Mouse (Mus musculus): Measurements from ENCODE around the gene Kmt2e. TPM values are rescaled to one million over a fixed set of nuclear protein-coding genes. Genes with fewer than 3 reads are reported as not detected.

Gene Kmt2e
- total and polyA plus RNA-seq, 2 experiments from 2014 or later: 61.7 to 149 TPM

- no peak for DNase-seq
These were observed 77.2 kb downstream of the Kmt2e start for GRCm38 (mm10) chr5:23511456-23511855.

GRCm38 (mm10) chr5:23512556-23512955, 78.3 kb downstream of the Kmt2e start:
- ATAC-seq (no peak), DNase-seq (no peak)
- no peak for TF ChIP-seq CTCF (IDR thresholded peaks at IDR 0.05; ENCODE audit: low read depth)
- H3K4me2 ChIP-seq (ENCODE audit: low read depth): no peak overlapping the region
- no peak overlapping the region for H3K27ac ChIP-seq (ENCODE audit: low read depth, low read length)
- peaks cover 31% of the 10 kb centered on the region for H3K36me3 ChIP-seq (ENCODE audit: insufficient read depth)
- no peak overlapping the region for H3K9ac ChIP-seq
- H3K9me3 ChIP-seq (ENCODE audit: low read length): no peaks in the 10 kb centered on the region
- no peak overlapping the region for H3K4me3 ChIP-seq (ENCODE audit: low read depth, low read length)
- H3K4me1 ChIP-seq (ENCODE audit: insufficient read depth): no peaks in the 10 kb centered on the region
- WGBS: 94% methylated on average over 7 of the region's 7 CpGs
- no peaks in the 10 kb centered on the region for H3K27me3 ChIP-seq (ENCODE audit: insufficient read depth, low read length)

More at GRCm38 (mm10) chr5:23511456-23511855, 77.2 kb downstream of the Kmt2e start:
- TF ChIP-seq CTCF (IDR thresholded peaks at IDR 0.05; ENCODE audit: low read depth): no peak
- H3K9me3 ChIP-seq (ENCODE audit: low read length): no peaks in the 10 kb centered on the region
- H3K4me1 ChIP-seq (ENCODE audit: insufficient read depth): no peaks in the 10 kb centered on the region
- no peak for ATAC-seq
- peaks cover 33% of the 10 kb centered on the region for H3K36me3 ChIP-seq (ENCODE audit: insufficient read depth)
- H3K4me3 ChIP-seq (ENCODE audit: low read depth, low read length): no peak overlapping the region
- no peak overlapping the region for H3K9ac ChIP-seq
- WGBS: 94% methylated on average over 5 of the region's 5 CpGs
- H3K4me2 ChIP-seq (ENCODE audit: low read depth): no peak overlapping the region
- no peaks in the 10 kb centered on the region for H3K27me3 ChIP-seq (ENCODE audit: insufficient read depth, low read length)
- H3K27ac ChIP-seq (ENCODE audit: low read depth, low read length): no peak overlapping the region

GRCm38 (mm10) chr5:23513468-23513867, 79.2 kb downstream of the Kmt2e start:
- H3K4me3 ChIP-seq (ENCODE audit: low read depth, low read length): no peak overlapping the region
- no peaks in the 10 kb centered on the region for H3K27me3 ChIP-seq (ENCODE audit: insufficient read depth, low read length)
- H3K4me2 ChIP-seq (ENCODE audit: low read depth): no peak overlapping the region
- no peaks in the 10 kb centered on the region for H3K4me1 ChIP-seq (ENCODE audit: insufficient read depth)
- no peak for TF ChIP-seq CTCF (IDR thresholded peaks at IDR 0.05; ENCODE audit: low read depth)
- WGBS: 95% methylated on average over 13 of the region's 13 CpGs
- no peaks in the 10 kb centered on the region for H3K9me3 ChIP-seq (ENCODE audit: low read length)
- ATAC-seq (no peak), DNase-seq (no peak)
- H3K9ac ChIP-seq: no peak overlapping the region
- no peak overlapping the region for H3K27ac ChIP-seq (ENCODE audit: low read depth, low read length)
- H3K36me3 ChIP-seq (ENCODE audit: insufficient read depth): peaks cover 35% of the 10 kb centered on the region

GRCm38 (mm10) chr5:23515038-23515437, 80.8 kb downstream of the Kmt2e start:
- H3K9ac ChIP-seq: no peak overlapping the region
- no peak for TF ChIP-seq CTCF (IDR thresholded peaks at IDR 0.05; ENCODE audit: low read depth)
- H3K27me3 ChIP-seq (ENCODE audit: insufficient read depth, low read length): no peaks in the 10 kb centered on the region
- no peaks in the 10 kb centered on the region for H3K9me3 ChIP-seq (ENCODE audit: low read length)
- H3K36me3 ChIP-seq (ENCODE audit: insufficient read depth): peaks cover 35% of the 10 kb centered on the region
- no peak overlapping the region for H3K4me3 ChIP-seq (ENCODE audit: low read depth, low read length)
- no peak for DNase-seq
- H3K27ac ChIP-seq (ENCODE audit: low read depth, low read length): no peak overlapping the region
- 93% methylated on average over 10 of the region's 10 CpGs for WGBS
- no peak for ATAC-seq
- H3K4me1 ChIP-seq (ENCODE audit: insufficient read depth): 0 out of 2 replicates have a peak, but pooled peaks cover 3% of the 10 kb centered on the region
- no peak overlapping the region for H3K4me2 ChIP-seq (ENCODE audit: low read depth)

- Histone ChIP-seq H3K27ac (ENCODE audit: low read depth, low read length) (no peak overlapping the region), H3K36me3 (ENCODE audit: insufficient read depth) (peaks cover 31% of the 10 kb centered on the region), H3K4me2 (ENCODE audit: low read depth) (no peak overlapping the region), H3K9me3 (ENCODE audit: low read length) (no peaks in the 10 kb centered on the region), H3K27me3 (ENCODE audit: insufficient read depth, low read length) (no peaks in the 10 kb centered on the region), H3K4me3 (ENCODE audit: low read depth, low read length) (no peak overlapping the region), H3K4me1 (ENCODE audit: insufficient read depth) (0 out of 2 replicates have a peak, but pooled peaks cover 3% of the 10 kb centered on the region), H3K9ac (no peak overlapping the region)
- 70% methylated on average over 3 of the region's 3 CpGs for WGBS
- no peak for TF ChIP-seq CTCF (IDR thresholded peaks at IDR 0.05; ENCODE audit: low read depth)
- no peak for DNase-seq
- no peak for ATAC-seq
These were observed 82.7 kb downstream of the Kmt2e start for GRCm38 (mm10) chr5:23516962-23517361.

- Histone ChIP-seq H3K4me1 (ENCODE audit: insufficient read depth) (0 out of 2 replicates have a peak, but pooled peaks cover 3% of the 10 kb centered on the region), H3K9ac (no peak overlapping the region), H3K27me3 (ENCODE audit: insufficient read depth, low read length) (no peaks in the 10 kb centered on the region), H3K9me3 (ENCODE audit: low read length) (no peaks in the 10 kb centered on the region), H3K27ac (ENCODE audit: low read depth, low read length) (no peak overlapping the region), H3K36me3 (ENCODE audit: insufficient read depth) (peaks cover 36% of the 10 kb centered on the region), H3K4me2 (ENCODE audit: low read depth) (no peak overlapping the region), H3K4me3 (ENCODE audit: low read depth, low read length) (no peak overlapping the region)
- ATAC-seq: peak; percentile 59; the same call in 1 of the 2 replicates
- TF ChIP-seq CTCF (IDR thresholded peaks at IDR 0.05; ENCODE audit: low read depth): no peak
- no peak for DNase-seq
- WGBS: 47% methylated on average over 4 of the region's 4 CpGs
These were observed 83.6 kb downstream of the Kmt2e start for GRCm38 (mm10) chr5:23517839-23518238.

GRCm38 (mm10) chr5:23518673-23519072, 84.4 kb downstream of the Kmt2e start:
- no peak for TF ChIP-seq CTCF (IDR thresholded peaks at IDR 0.05; ENCODE audit: low read depth)
- 70% methylated on average over 3 of the region's 3 CpGs for whole genome bisulfite sequencing
- ATAC-seq: peak; percentile 34; the same call in 1 of the 2 replicates

More at GRCm38 (mm10) chr5:23518673-23519072, 84.4 kb downstream of the Kmt2e start:
- 0 out of 2 replicates have a peak, but pooled peaks cover 3% of the 10 kb centered on the region for H3K4me1 ChIP-seq (ENCODE audit: insufficient read depth)
- no peak for DNase-seq
- peaks cover 31% of the 10 kb centered on the region for H3K36me3 ChIP-seq (ENCODE audit: insufficient read depth)
- no peaks in the 10 kb centered on the region for H3K27me3 ChIP-seq (ENCODE audit: insufficient read depth, low read length)
- H3K27ac ChIP-seq (ENCODE audit: low read depth, low read length): no peak overlapping the region
- H3K9ac ChIP-seq: no peak overlapping the region
- no peaks in the 10 kb centered on the region for H3K9me3 ChIP-seq (ENCODE audit: low read length)
- H3K4me3 ChIP-seq (ENCODE audit: low read depth, low read length): no peak overlapping the region
- H3K4me2 ChIP-seq (ENCODE audit: low read depth): no peak overlapping the region
